In genomic region chr1:171918136-171918920, GRCm38 (mm10) we compare ENCODE assay signal across 22 mouse cellular contexts. TPM values are rescaled to one million over a fixed set of nuclear protein-coding genes. Genes with fewer than 3 reads are reported as not detected.
A peak's percentile ranks its signal among the peaks of the same experiment; 100 is the strongest.
DNase-seq lines count a peak whose midpoint lies in the region; ATAC-seq and TF ChIP-seq lines count a peak whose summit lies in the region.
"Had no signal": no experiment of that assay in that cellular context is flagged by ENCODE, and none has a peak within 500 bp of the region (broad histone marks: within the 10 kb centered on the region; RNA-seq: fewer than 3 reads in every experiment).

No protein-coding gene starts in this region.

- peak overlapping the region; percentile 50 for H3K4me2 ChIP-seq in heart, embryonic 13.5 days
- peak overlapping the region; percentile 94 for H3K4me2 ChIP-seq in CH12.LX (ENCODE audit: insufficient read depth, low read depth, poor library complexity, severe bottlenecking)
- H3K4me2 ChIP-seq: embryonic facial prominence, embryonic 12.5 days; forebrain, embryonic 13.5 days; hindbrain, embryonic 14.5 days; midbrain, embryonic 15.5 days; neural tube, embryonic 15.5 days had no signal

- no peaks in the 10 kb centered on the region for H3K36me3 ChIP-seq in heart, embryonic 13.5 days
- H3K36me3 ChIP-seq in spleen, adult 2 months (ENCODE audit: control insufficient read depth, insufficient read depth, low read length) = no peaks in the 10 kb centered on the region
- peaks cover 0 to 13% of the 10 kb centered on the region in 2 experiments for H3K36me3 ChIP-seq in CH12.LX (replicated peaks in 1 of 2; ENCODE audit: control insufficient read depth in 1 of 2, insufficient read depth in 1 of 2, low read length in 1 of 2)
- H3K36me3 ChIP-seq: embryonic facial prominence, embryonic 12.5 days; midbrain, embryonic 15.5 days; neural tube, embryonic 15.5 days had no signal

- no peaks in the 10 kb centered on the region for H3K27me3 ChIP-seq in heart, embryonic 13.5 days (replicated peaks)
- no peaks in the 10 kb centered on the region for H3K27me3 ChIP-seq in spleen, adult 2 months (ENCODE audit: control insufficient read depth, insufficient read depth, low read length)
- H3K27me3 ChIP-seq in CH12.LX (replicated peaks) = no peaks in the 10 kb centered on the region
- H3K27me3 ChIP-seq: embryonic facial prominence, embryonic 12.5 days; forebrain, embryonic 13.5 days; midbrain, embryonic 15.5 days; neural tube, embryonic 15.5 days had no signal

- DNase-seq in heart, postnatal 14 days = no peak
- DNase-seq in spleen, adult 2 months (ENCODE audit: low read depth in 1 of 2, low spot score in 2 of 2) = no peak
- no peak for DNase-seq in spleen, postnatal 4 days (ENCODE audit: low spot score in 2 of 2)
- peak; percentile 32 for DNase-seq in CH12.LX (ENCODE audit: extremely low read depth)
- peak; percentile 37 for DNase-seq in naive thymus-derived CD4-positive, alpha-beta T cell, adult 2 months (ENCODE audit: low read depth)
- no peak for DNase-seq in ovary, postnatal 36 days (ENCODE audit: low spot score)
- no peak for DNase-seq in embryo, embryonic 10 days (ENCODE audit: low spot score)
- DNase-seq: cerebellum, adult 9-10 months; left cerebral cortex, postnatal 4 days; right cerebral cortex, postnatal 25 days had no signal

- no peak for TF ChIP-seq CTCF in spleen, adult 2 months (IDR thresholded peaks at IDR 0.05; ENCODE audit: extremely low read depth, insufficient read depth, insufficient read length, insufficient replicate concordance)
- TF ChIP-seq CTCF in CH12.LX (conservative IDR thresholded peaks at IDR 0.05 in 1 of 2, IDR thresholded peaks at IDR 0.05 in 1 of 2; ENCODE audit: low read depth in 2 of 2, low read length in 2 of 2) = no peak

- in situ Hi-C loops in CH12.LX (cut with MboI; ENCODE audit: low pct_ligation_motif_present, low pct_unique_long_range_greater_than_20kb, low sequenced_read_pairs) = loop anchor here (5.0 kb wide), 1 partner anchor 76 kb away; no protein-coding TSS in a partner anchor

- no peaks in the 10 kb centered on the region for H3K4me1 ChIP-seq in heart, embryonic 13.5 days
- H3K4me1 ChIP-seq in spleen, adult 2 months (ENCODE audit: control insufficient read depth, insufficient read depth, insufficient read length) = peaks cover 17% of the 10 kb centered on the region; the same call in 1 of the 2 replicates
- H3K4me1 ChIP-seq in CH12.LX (ENCODE audit: control insufficient read depth in 1 of 2, insufficient read depth in 2 of 2) = peaks cover 6 to 42% of the 10 kb centered on the region in 2 experiments; a peak in 3 of 4 replicates
- H3K4me1 ChIP-seq: embryonic facial prominence, embryonic 12.5 days; forebrain, embryonic 13.5 days; midbrain, embryonic 15.5 days; neural tube, embryonic 15.5 days had no signal

- no peaks in the 10 kb centered on the region for H3K9me3 ChIP-seq in heart, embryonic 13.5 days
- H3K9me3 ChIP-seq in CH12.LX (replicated peaks; ENCODE audit: low read length) = peaks cover 3% of the 10 kb centered on the region
- H3K9me3 ChIP-seq: embryonic facial prominence, embryonic 12.5 days; forebrain, embryonic 13.5 days; midbrain, embryonic 15.5 days; neural tube, embryonic 15.5 days had no signal

- no peak overlapping the region for H3K27ac ChIP-seq in heart, embryonic 13.5 days (replicated peaks)
- H3K27ac ChIP-seq in spleen, adult 2 months (ENCODE audit: insufficient read depth, low read length) = peak overlapping the region; percentile 97
- H3K27ac ChIP-seq in CH12.LX (ENCODE audit: insufficient read depth, low read depth) = peak overlapping the region; percentile 94
- H3K27ac ChIP-seq: embryonic facial prominence, embryonic 12.5 days; forebrain, embryonic 13.5 days; hindbrain, embryonic 14.5 days; left cerebral cortex, adult 2 months; midbrain, embryonic 15.5 days; neural tube, embryonic 15.5 days had no signal

- H3K9ac ChIP-seq in heart, embryonic 13.5 days = no peak overlapping the region
- H3K9ac ChIP-seq in CH12.LX (ENCODE audit: insufficient read depth, low read depth) = peak overlapping the region; percentile 75
- H3K9ac ChIP-seq: embryonic facial prominence, embryonic 12.5 days; forebrain, embryonic 13.5 days; hindbrain, embryonic 14.5 days; midbrain, embryonic 15.5 days; neural tube, embryonic 15.5 days had no signal

- intact Hi-C loops in heart, postnatal 14 days (cut with DNase I) = no loop called here

- no peak for TF ChIP-seq POLR2A in spleen, adult 2 months (IDR thresholded peaks at IDR 0.05; ENCODE audit: low read depth, low read length)
- TF ChIP-seq POLR2A in CH12.LX (IDR thresholded peaks at IDR 0.05; ENCODE audit: low read depth, low read length) = no peak

- TF ChIP-seq RAD21 in CH12.LX (IDR thresholded peaks at IDR 0.05; ENCODE audit: low read depth, low read length) = no peak

- ATAC-seq in heart, embryonic 13.5 days (ENCODE audit: extremely low read depth, insufficient number of reproducible peaks, low FRiP score, low TSS enrichment) = no peak
- ATAC-seq: forebrain, embryonic 13.5 days; intestine, embryonic 16.5 days; midbrain, embryonic 15.5 days had no signal

- dilution Hi-C loops in CH12.LX (cut with MboI; ENCODE audit: extremely low pct_ligation_motif_present, extremely low pct_unique_long_range_greater_than_20kb, low sequenced_read_pairs) = no loop called here

- peak overlapping the region; percentile 14; the same call in 1 of the 2 replicates for H3K4me3 ChIP-seq in heart, embryonic 13.5 days
- H3K4me3 ChIP-seq in spleen, adult 2 months (ENCODE audit: extremely low read depth, insufficient read depth, insufficient read length) = peak overlapping the region; percentile 73
- peak overlapping the region; percentile 64 to 74 (median 70) for H3K4me3 ChIP-seq in CH12.LX (replicated peaks in 1 of 3; ENCODE audit: low read depth in 2 of 3, low read length in 2 of 3, poor library complexity in 1 of 3)
- H3K4me3 ChIP-seq: embryonic facial prominence, embryonic 12.5 days; erythroblast, embryonic 14.5 days; forebrain, embryonic 13.5 days; left cerebral cortex, adult 2 months; midbrain, embryonic 15.5 days; myocyte; neural tube, embryonic 15.5 days had no signal

- peaks cover 26% of the 10 kb centered on the region for H3K79me2 ChIP-seq in CH12.LX (replicated peaks; ENCODE audit: control insufficient read depth, extremely low read depth, insufficient read depth, poor library complexity, severe bottlenecking)

- TF ChIP-seq EP300 in CH12.LX (IDR thresholded peaks at IDR 0.05; ENCODE audit: low read length) = no peak

- WGBS in heart, embryonic 13.5 days = 59% methylated on average over 12 of the region's 12 CpGs
- WGBS in spleen, adult 2 months = 26% methylated on average over 12 of the region's 12 CpGs

TF ChIP-seq in CH12.LX, 34 proteins besides CTCF, POLR2A, EP300 and RAD21:
- no peak for TF ChIP-seq JUN (IDR thresholded peaks at IDR 0.05; ENCODE audit: insufficient read depth, low read depth, low read length)
- no peak for TF ChIP-seq PAX5 (IDR thresholded peaks at IDR 0.05; ENCODE audit: low read length)
- TF ChIP-seq SIN3A (IDR thresholded peaks at IDR 0.05; ENCODE audit: low read length) = 0 out of 2 replicates have a peak, but pooled peaks have one; percentile 1
- peak; percentile 74 for TF ChIP-seq ZNF384 (IDR thresholded peaks at IDR 0.05; ENCODE audit: low read depth, low read length)
- no peak for TF ChIP-seq NRF1 (IDR thresholded peaks at IDR 0.05; ENCODE audit: low read depth, low read length)

RNA-seq across cellular contexts. Expression of gene Slamf6, which starts 1.0 kb away (rescaled TPM):
- polyA plus RNA-seq in heart, embryonic 13.5 days (2015; fragmentation: Nextera tagmentation; extraction: Ambion mirVana) = 0.37 and 0.57 TPM in 2 replicates
- 1 to 10 TPM in 1 of 2 experiments, under 1 TPM in 1; 0.79 to 3.5 TPM for total RNA-seq in heart, postnatal 14 days (2021)
- 17.1 and 22.0 TPM in 2 replicates for polyA plus RNA-seq in spleen, adult 2 months (2012; rRNA removed)
- total RNA-seq in CH12.LX (2012; rRNA removed) (50.9 and 75.8 TPM in 2 replicates), CH12.LX (2014; rRNA removed) (172 and 180 TPM in 2 replicates)
- 124 and 127 TPM in 2 replicates for polyA plus RNA-seq in CH12.LX (2012; ENCODE audit: insufficient read length, low read depth)
- total RNA-seq: gastrocnemius, adult 8-10 months; left cerebral cortex, postnatal 4 days had no signal
- polyA plus RNA-seq: forebrain, embryonic 13.5 days; midbrain, embryonic 15.5 days; myocyte had no signal

RNA-seq across cellular contexts. Expression of gene Gm10521, which starts 22.9 kb away (rescaled TPM):
- not detected in 2 replicates for polyA plus RNA-seq in heart, embryonic 13.5 days (2015; fragmentation: Nextera tagmentation; extraction: Ambion mirVana)
- total RNA-seq in heart, postnatal 14 days (2021) = under 1 TPM; 0.17 to 0.32 TPM
- polyA plus RNA-seq in spleen, adult 2 months (2012; rRNA removed) = 2.1 and 3.7 TPM in 2 replicates
- total RNA-seq in CH12.LX (2012; rRNA removed) (0.17 and 0.21 TPM in 2 replicates), CH12.LX (2014; rRNA removed) (0.13 and 0.16 TPM in 2 replicates)
- polyA plus RNA-seq in CH12.LX (2012; ENCODE audit: insufficient read length, low read depth) = 1.6 and 1.7 TPM in 2 replicates
- total RNA-seq: gastrocnemius, adult 8-10 months; left cerebral cortex, postnatal 4 days had no signal
- polyA plus RNA-seq: embryonic facial prominence, embryonic 12.5 days; erythroblast, embryonic 14.5 days; forebrain, embryonic 13.5 days; hindbrain, embryonic 14.5 days; intestine, embryonic 16.5 days; kidney, embryonic 14.5 days; midbrain, embryonic 15.5 days; myocyte; neural tube, embryonic 15.5 days had no signal

Comparison
In these comparisons a context has a peak if more than half of its experiments do, and no peak if none do; other contexts are left out.
1. H3K4me3 ChIP-seq: peak in every context shown above with its lines; median percentile 73 in spleen, adult 2 months; 70 in CH12.LX; 14 in heart, embryonic 13.5 days.
2. DNase-seq: peak in CH12.LX (single experiment) and naive thymus-derived CD4-positive, alpha-beta T cell, adult 2 months (single experiment); none in heart, postnatal 14 days (0 of 2), spleen, adult 2 months (0 of 2), spleen, postnatal 4 days (0 of 2), ovary, postnatal 36 days (single experiment) and embryo, embryonic 10 days (single experiment).
3. RNA of gene Slamf6, which starts 1.0 kb away (polyA plus RNA-seq): 124 to 127 TPM in CH12.LX and 17.1 to 22.0 TPM in spleen, adult 2 months; 0.37 to 0.57 TPM in heart, embryonic 13.5 days; every median in the first group is over 10 times any median in the second.